Mouse (Mus musculus) midbrain, postnatal 0 days (tissue): ENCODE data around the gene Cd59b. TPM values are rescaled to one million over a fixed set of nuclear protein-coding genes. Genes with fewer than 3 reads are reported as not detected.

ENCODE experiments used
- ATAC-seq: fragments of 200-750 bp; cut with Nextera tagmentation; 2 replicates; pipeline ENCODE4 v1.8.0; 2017; ENCODE audit warnings: moderate number of reproducible peaks, mild to moderate bottlenecking, moderate TSS enrichment, moderate library complexity; ENCODE audit not compliant: low FRiP score
- DNase-seq: peaks from one replicate; pipeline ENCODE4 v3.0.0-alpha.2; 2015; ENCODE audit warnings: low spot score
- H3K27ac ChIP-seq: fragments of 300-500 bp; sonication (generic); 2 replicates; pipeline ENCODE4 v1.5.1; 2014; ENCODE audit warnings: low read depth, mild to moderate bottlenecking, low read length, mixed read lengths
- H3K27me3 ChIP-seq: fragments of 300-500 bp; sonication (generic); 2 replicates; pipeline ENCODE4 v1.6.1; 2014; ENCODE audit warnings: low read length, control low read depth, mixed read lengths; ENCODE audit not compliant: insufficient read depth
- H3K36me3 ChIP-seq: fragments of 300-500 bp; sonication (generic); 2 replicates; pipeline ENCODE4 v1.6.1; 2014; ENCODE audit warnings: low read length, control low read depth, mixed read lengths; ENCODE audit not compliant: insufficient read depth
- H3K4me1 ChIP-seq: fragments of 300-500 bp; sonication (generic); 2 replicates; pipeline ENCODE4 v1.6.1; 2014; ENCODE audit warnings: mild to moderate bottlenecking, control low read depth, antibody characterized with exemption, low read length, mixed read lengths; ENCODE audit not compliant: insufficient read depth
- H3K4me2 ChIP-seq: fragments of 300-500 bp; sonication (generic); 2 replicates; pipeline ENCODE4 v1.6.1; 2014; ENCODE audit warnings: low read depth, mild to moderate bottlenecking, low read length, mixed read lengths; ENCODE audit not compliant: poor library complexity, severe bottlenecking
- H3K4me3 ChIP-seq: fragments of 300-500 bp; sonication (generic); 2 replicates; pipeline ENCODE4 v1.5.1; 2014; ENCODE audit warnings: low read depth, mild to moderate bottlenecking, low read length, moderate library complexity
- H3K9ac ChIP-seq: fragments of 300-500 bp; sonication (generic); replicated peaks from 2 replicates; pipeline ENCODE4 v1.6.1; 2014; ENCODE audit warnings: mild to moderate bottlenecking, low read length, moderate library complexity, mixed read lengths; ENCODE audit not compliant: poor library complexity, severe bottlenecking
- H3K9me3 ChIP-seq: fragments of 300-500 bp; sonication (generic); 2 replicates; pipeline ENCODE4 v1.6.1; 2016; ENCODE audit warnings: low read length, control low read depth
- CTCF ChIP-seq: IDR thresholded peaks from 2 replicates; pipeline ENCODE4 v1.5.1; 2016; ENCODE audit warnings: antibody characterized with exemption, mild to moderate bottlenecking
- WGBS: fragments of 180-500 bp; shearing (Covaris S2); extraction: QIAGEN DNeasy Blood & Tissue Kit; methylation state at CpG from one replicate; pipeline ENCODE4 v1.1.7; 2014; 5-methylcytosine and 5-hydroxymethylcytosine counted together
- polyA plus RNA-seq: library from polyadenylated mRNA; unstranded; fragments of >200 nt; fragmentation: Nextera tagmentation; extraction: Ambion mirVana; gene quantifications from 2 replicates; pipeline ENCODE4 v1.2.1, GENCODE M21; 2015
- total RNA-seq: library from RNA; depleted of rRNA; stranded (reverse); fragments of >200 nt; gene quantifications from 2 replicates; pipeline ENCODE4 v1.2.3, GENCODE M21; 2014

The Cd59b gene
- total and polyA plus RNA-seq, 2 experiments from 2014 or later: 2.4 TPM; not detected in 1

DNA sequence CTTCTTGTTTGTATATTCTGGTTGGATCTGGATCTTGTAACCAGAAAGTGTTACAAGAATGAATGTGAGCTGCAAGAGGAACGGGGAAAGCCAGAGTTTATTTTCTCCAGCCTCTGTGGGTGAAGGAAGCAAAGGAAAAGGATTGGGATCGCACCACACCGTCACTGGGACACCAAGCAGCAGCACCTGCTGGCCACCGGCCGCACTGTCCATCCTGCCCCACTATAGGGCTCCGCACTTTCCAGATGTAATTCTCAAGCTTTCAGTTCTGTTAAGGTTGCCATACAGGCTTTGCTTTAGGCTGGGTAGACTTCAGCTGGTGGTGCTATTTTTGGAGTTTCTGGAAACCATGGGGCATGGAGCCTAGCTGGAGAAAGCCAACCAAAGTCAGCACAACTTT is 50.7 kb downstream of the Cd59b start:
- Histone ChIP-seq H3K9ac (no peak overlapping the region), H3K27me3 (no peaks in the 10 kb centered on the region), H3K4me3 (no peak overlapping the region), H3K4me1 (no peaks in the 10 kb centered on the region), H3K9me3 (no peaks in the 10 kb centered on the region), H3K36me3 (no peaks in the 10 kb centered on the region), H3K27ac (no peak overlapping the region), H3K4me2 (no peak overlapping the region)
- DNase-seq (no peak), ATAC-seq (no peak)
- 63% methylated on average over 6 of the region's 6 CpGs for WGBS
- TF ChIP-seq CTCF: peak; percentile 34

DNA sequence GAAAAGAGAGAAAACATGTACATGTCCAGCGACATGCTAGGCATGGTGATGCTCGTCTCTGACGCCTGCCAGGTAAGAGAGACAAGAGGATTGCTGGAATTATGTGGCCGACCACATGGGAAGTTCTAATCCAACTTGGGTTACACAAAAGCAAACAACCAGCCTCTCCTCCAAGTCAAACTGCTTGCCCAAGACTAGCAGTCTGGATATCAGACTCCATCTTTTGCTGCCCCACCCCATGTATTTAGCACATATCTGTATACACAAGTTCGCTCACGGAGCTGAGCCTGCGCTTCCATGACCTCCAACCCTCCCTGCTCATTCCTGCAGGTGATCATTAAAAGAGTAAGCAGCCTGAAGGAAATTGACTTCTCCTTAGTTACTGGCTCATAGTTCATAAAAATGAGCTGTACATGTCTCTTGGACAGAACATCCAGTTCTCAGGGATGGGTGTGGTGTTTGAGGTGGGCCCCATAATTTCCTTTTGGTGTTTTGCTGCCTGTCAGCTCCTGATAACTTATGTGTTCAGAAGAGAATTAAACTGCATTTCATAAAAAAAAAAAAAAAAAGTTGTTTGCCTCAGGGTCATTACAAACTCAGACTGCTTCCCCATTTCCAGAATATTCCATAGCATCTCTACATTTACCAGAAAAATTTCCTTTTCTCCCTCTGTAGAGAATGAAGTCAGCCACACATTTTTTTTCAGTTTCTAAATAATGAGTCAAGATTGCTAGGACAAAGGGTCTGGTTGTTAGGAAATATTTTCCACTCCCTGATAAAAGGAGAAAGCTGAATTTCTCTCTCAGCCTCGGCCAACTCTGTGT is 52.2 kb downstream of the Cd59b start:
- ATAC-seq: no peak
- peak overlapping the region; percentile 70 for H3K9ac ChIP-seq
- TF ChIP-seq CTCF: no peak
- H3K4me3 ChIP-seq: peak overlapping the region; percentile 83
- peak overlapping the region; percentile 89 for H3K4me2 ChIP-seq
- H3K36me3 ChIP-seq: no peaks in the 10 kb centered on the region
- peak overlapping the region; percentile 62 for H3K27ac ChIP-seq
- no peaks in the 10 kb centered on the region for H3K4me1 ChIP-seq
- DNase-seq: no peak
- 79% methylated on average over 8 of the region's 8 CpGs for WGBS
- no peaks in the 10 kb centered on the region for H3K9me3 ChIP-seq
- H3K27me3 ChIP-seq: no peaks in the 10 kb centered on the region

DNA sequence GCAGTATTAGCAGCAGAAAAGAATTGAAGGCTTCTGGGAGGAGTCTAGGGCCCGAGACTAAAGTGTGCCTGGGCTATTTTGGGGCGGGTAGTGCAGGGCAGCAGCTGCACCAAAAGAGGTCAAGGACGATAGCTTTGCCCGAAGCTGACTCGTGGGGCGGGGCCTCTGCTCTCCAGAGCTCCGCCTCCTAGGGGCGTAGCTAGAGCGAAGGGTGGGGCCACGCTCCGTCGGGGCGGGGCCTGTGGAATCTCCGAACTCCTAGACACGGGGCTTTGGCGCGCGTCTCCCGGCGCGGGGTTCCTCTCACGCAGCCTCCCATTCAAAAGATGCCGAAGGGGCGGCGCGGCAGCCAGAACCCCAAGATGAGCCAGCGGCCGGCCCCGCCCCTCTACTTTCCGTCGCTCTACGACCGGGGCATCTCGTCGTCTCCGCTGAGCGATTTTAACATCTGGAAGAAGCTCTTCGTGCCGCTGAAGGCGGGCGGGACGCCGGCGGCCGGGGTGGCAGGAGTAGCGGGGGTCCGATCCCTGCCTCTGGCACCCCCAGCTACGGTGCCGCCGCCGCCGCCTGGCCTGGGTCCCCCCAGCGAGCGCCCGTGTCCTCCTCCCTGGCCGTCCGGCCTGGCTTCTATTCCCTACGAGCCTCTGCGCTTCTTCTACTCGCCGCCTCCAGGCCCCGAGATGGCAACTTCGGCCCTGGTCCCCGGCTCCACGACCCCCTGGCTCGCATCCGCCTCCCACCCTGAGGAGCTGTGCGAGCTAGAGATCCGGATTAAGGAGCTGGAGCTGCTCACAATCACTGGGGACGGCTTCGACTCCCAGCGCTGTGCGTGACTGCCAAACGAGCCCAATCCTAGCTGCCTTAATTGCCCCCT is 53.1 kb downstream of the Cd59b start, which contains the start of gene A930018P22Rik:
Gene A930018P22Rik, plus strand, starts transcription at position 265 of the 874 bp plus-strand sequence.
- Histone ChIP-seq H3K36me3 (no peaks in the 10 kb centered on the region), H3K4me1 (no peaks in the 10 kb centered on the region), H3K9ac (peak within 1 kb of the TSS; percentile 70), H3K27me3 (no peaks in the 10 kb centered on the region), H3K4me3 (peak within 1 kb of the TSS; percentile 83), H3K9me3 (no peaks in the 10 kb centered on the region), H3K4me2 (peak within 1 kb of the TSS; percentile 89), H3K27ac (peak within 1 kb of the TSS; percentile 62)
- ATAC-seq (peak; percentile 96), DNase-seq (peak; percentile 94)
- WGBS: under 1% methylated on average over 64 of the region's 74 CpGs
- peak; percentile 32 for TF ChIP-seq CTCF

DNA sequence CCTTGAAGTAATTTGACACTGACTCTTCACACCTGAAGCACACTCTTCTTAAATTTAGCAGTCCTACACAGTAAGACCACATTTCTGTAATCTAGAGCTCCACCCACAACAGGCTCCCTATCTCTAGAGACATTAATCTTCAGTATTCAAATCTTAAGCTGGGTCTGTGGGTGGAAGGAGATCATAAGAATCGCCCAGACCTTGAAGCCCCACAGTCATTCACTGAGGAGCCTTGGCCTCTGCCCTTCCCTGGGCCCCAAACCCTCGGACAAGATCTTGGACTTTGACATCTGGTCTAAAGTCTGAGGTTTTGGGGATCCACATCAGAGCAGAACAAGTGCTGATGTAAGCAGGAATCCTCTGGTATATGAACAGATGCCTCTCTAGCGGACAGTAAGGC is 53.9 kb downstream of the Cd59b start:
- WGBS: 42% methylated on average over 3 of the region's 3 CpGs
- ATAC-seq (no peak), DNase-seq (no peak)
- Histone ChIP-seq H3K36me3 (no peaks in the 10 kb centered on the region), H3K27me3 (no peaks in the 10 kb centered on the region), H3K9me3 (no peaks in the 10 kb centered on the region), H3K4me3 (peak overlapping the region; percentile 83), H3K4me1 (no peaks in the 10 kb centered on the region), H3K4me2 (peak overlapping the region; percentile 89), H3K27ac (no peak overlapping the region), H3K9ac (peak overlapping the region; percentile 70; the same call in 1 of the 2 replicates)
- TF ChIP-seq CTCF: no peak

DNA sequence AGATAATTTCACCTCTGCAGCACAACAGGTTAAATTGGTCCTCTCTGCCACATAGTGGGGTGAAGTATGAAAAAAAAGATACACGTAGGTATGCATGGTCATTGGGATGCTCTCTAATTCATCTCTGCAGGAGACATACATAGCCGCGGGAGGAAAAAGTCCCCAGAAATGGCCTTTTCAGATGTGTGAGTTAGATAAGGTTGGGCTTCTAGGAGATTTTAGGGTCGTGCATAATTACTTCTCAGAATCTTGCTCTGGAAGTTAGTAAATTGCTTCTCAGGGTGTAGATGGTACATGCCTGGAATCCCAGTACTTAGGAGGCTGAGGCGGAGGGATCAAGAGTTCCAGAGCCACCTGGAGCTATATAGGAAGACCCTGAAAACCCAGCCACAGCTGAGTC is 54.4 kb downstream of the Cd59b start:
- H3K27ac ChIP-seq: no peak overlapping the region
- no peak overlapping the region for H3K9ac ChIP-seq
- no peak for TF ChIP-seq CTCF
- no peaks in the 10 kb centered on the region for H3K4me1 ChIP-seq
- H3K36me3 ChIP-seq: no peaks in the 10 kb centered on the region
- WGBS: 72% methylated on average over 5 of the region's 5 CpGs
- no peak overlapping the region for H3K4me3 ChIP-seq
- DNase-seq (no peak), ATAC-seq (no peak)
- no peak overlapping the region for H3K4me2 ChIP-seq
- no peaks in the 10 kb centered on the region for H3K27me3 ChIP-seq
- H3K9me3 ChIP-seq: no peaks in the 10 kb centered on the region
